Mouse (Mus musculus) intestine, postnatal 0 days (tissue): Measurements from ENCODE around the gene Kdelc1. TPM values are rescaled to one million over a fixed set of nuclear protein-coding genes. Genes with fewer than 3 reads are reported as not detected.
A peak's percentile ranks its signal among the peaks of the same experiment; 100 is the strongest.

Experiments used
- ATAC-seq: fragments of 200-750 bp; cut with Nextera tagmentation; 2 replicates; pipeline ENCODE4 v1.8.0; 2017; ENCODE audit warnings: mild to moderate bottlenecking, moderate TSS enrichment, moderate library complexity
- H3K27ac ChIP-seq: fragments of 300-500 bp; sonication (generic); 2 replicates; pipeline ENCODE4 v1.5.1; 2014; ENCODE audit warnings: mild to moderate bottlenecking, low read depth, low read length, moderate library complexity
- H3K27me3 ChIP-seq: fragments of 300-500 bp; sonication (generic); replicated peaks from 2 replicates; pipeline ENCODE4 v1.6.1; 2014; ENCODE audit warnings: low read length, mixed read lengths; ENCODE audit not compliant: control insufficient read depth, insufficient read depth
- H3K36me3 ChIP-seq: fragments of 300-500 bp; sonication (generic); 2 replicates; pipeline ENCODE4 v1.6.1; 2014; ENCODE audit warnings: mild to moderate bottlenecking, moderate library complexity; ENCODE audit not compliant: control insufficient read depth, insufficient read depth
- H3K4me1 ChIP-seq: fragments of 300-500 bp; sonication (generic); replicated peaks from 2 replicates; pipeline ENCODE4 v1.6.1; 2014; ENCODE audit warnings: antibody characterized with exemption, low read length, mixed read lengths; ENCODE audit not compliant: control insufficient read depth, insufficient read depth
- H3K4me2 ChIP-seq: fragments of 300-500 bp; sonication (generic); replicated peaks from 2 replicates; pipeline ENCODE4 v1.6.1; 2014; ENCODE audit warnings: low read depth, mild to moderate bottlenecking, moderate library complexity
- H3K4me3 ChIP-seq: fragments of 300-500 bp; sonication (generic); 2 replicates; pipeline ENCODE4 v1.5.1; 2014; ENCODE audit warnings: low read depth, low read length
- H3K9ac ChIP-seq: fragments of 300-500 bp; sonication (generic); 2 replicates; pipeline ENCODE4 v1.6.1; 2014; ENCODE audit warnings: mild to moderate bottlenecking, low read depth, low read length
- H3K9me3 ChIP-seq: fragments of 300-500 bp; sonication (generic); 2 replicates; pipeline ENCODE4 v1.6.1; 2016; ENCODE audit warnings: mixed run types; ENCODE audit not compliant: control insufficient read depth
- CTCF ChIP-seq: sonication (generic); IDR thresholded peaks from 2 replicates; pipeline ENCODE4 v1.5.1; 2016; ENCODE audit warnings: low read depth, mild to moderate bottlenecking, control low read depth, antibody characterized with exemption, moderate library complexity
- WGBS: fragments of 180-500 bp; shearing (Covaris S2); extraction: QIAGEN DNeasy Blood & Tissue Kit; methylation state at CpG from one replicate; pipeline ENCODE4 v1.1.7; 2014; 5-methylcytosine and 5-hydroxymethylcytosine counted together
- polyA plus RNA-seq: library from polyadenylated mRNA; unstranded; fragments of >200 nt; fragmentation: Nextera tagmentation; extraction: Ambion mirVana; gene quantifications from 2 replicates; pipeline ENCODE4 v1.2.1, GENCODE M21; 2015

Gene Kdelc1
- polyA plus RNA-seq, 1 experiment from 2014 or later, result 13.2 TPM

DNA sequence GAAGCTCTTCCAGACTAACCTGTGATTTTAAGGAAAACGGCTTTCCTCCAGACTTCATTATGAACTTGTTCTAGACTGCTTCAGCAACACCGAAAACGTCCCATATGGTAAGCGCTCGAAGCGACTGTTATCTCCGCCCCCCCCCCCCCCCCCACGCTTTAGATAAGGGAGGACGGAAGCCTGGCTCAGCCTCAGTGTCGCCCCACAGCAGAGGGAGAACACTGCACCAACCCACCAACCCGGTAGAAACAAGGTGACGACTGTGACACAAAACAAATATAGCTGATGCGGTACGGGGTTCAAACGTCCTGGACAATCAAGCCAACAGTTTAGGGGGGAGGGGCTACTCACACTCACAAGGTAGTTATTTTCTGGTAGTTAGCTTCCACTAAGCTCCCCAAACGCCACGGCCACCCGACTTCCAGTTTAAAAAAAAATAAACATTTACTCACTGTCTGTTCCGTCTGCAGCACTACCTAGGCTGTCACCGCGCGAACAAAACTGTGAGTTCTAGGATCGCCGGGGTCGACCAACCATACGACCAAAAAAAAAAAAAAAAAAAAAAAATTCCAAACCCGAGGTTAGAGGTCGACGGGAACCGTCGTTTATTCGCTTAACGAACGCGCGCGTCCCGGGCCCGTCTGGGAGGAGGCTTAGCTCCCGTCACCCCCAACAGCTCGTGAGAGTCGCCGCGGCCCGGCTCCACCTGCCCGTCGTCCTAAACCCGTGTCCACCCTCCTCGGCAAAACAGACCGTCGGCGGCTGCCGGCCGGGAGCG, 17.0 kb downstream of the Kdelc1 start:
- H3K4me2 ChIP-seq, result peak overlapping the region; percentile 70
- H3K9ac ChIP-seq, result peak overlapping the region; percentile 66
- 0 out of 2 replicates have a peak, but pooled peaks have one; percentile 6 for TF ChIP-seq CTCF
- no peaks in the 10 kb centered on the region for H3K9me3 ChIP-seq
- 0% methylated on average over 55 of the region's 55 CpGs for WGBS
- H3K36me3 ChIP-seq, result peaks cover 7% of the 10 kb centered on the region
- no peaks in the 10 kb centered on the region for H3K27me3 ChIP-seq
- H3K27ac ChIP-seq, result peak overlapping the region; percentile 91
- H3K4me3 ChIP-seq, result peak overlapping the region; percentile 69
- H3K4me1 ChIP-seq, result no peaks in the 10 kb centered on the region
- peak; percentile 81 for ATAC-seq

DNA sequence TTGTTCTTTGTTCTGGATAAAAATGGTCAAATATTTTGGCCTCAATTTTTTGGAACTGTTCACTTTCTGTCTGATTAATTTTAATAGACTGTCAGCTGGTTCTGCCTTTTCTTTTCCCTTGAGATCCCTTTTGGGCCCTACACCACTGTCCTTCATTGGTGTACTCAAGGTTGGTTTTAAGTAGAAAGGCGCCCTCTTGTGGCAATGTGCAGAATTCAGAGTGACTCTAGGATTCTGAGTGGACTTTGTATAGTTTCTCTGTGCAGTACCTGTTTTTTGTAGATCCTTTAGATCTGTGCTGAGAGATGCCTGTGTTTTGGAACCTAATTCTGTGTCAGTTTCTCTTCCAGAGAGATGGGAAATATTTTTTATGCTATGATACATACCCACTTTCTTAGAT, 54.0 kb downstream of the Kdelc1 start:
- WGBS, result 8% methylated on average over 1 of the region's 1 CpGs
- no peaks in the 10 kb centered on the region for H3K36me3 ChIP-seq
- no peak overlapping the region for H3K9ac ChIP-seq
- peak; percentile 77 for TF ChIP-seq CTCF
- H3K4me3 ChIP-seq, result no peak overlapping the region
- H3K9me3 ChIP-seq, result no peaks in the 10 kb centered on the region
- no peak overlapping the region for H3K4me2 ChIP-seq
- no peak overlapping the region for H3K27ac ChIP-seq
- H3K27me3 ChIP-seq, result no peaks in the 10 kb centered on the region
- H3K4me1 ChIP-seq, result no peaks in the 10 kb centered on the region
- ATAC-seq, result no peak

DNA sequence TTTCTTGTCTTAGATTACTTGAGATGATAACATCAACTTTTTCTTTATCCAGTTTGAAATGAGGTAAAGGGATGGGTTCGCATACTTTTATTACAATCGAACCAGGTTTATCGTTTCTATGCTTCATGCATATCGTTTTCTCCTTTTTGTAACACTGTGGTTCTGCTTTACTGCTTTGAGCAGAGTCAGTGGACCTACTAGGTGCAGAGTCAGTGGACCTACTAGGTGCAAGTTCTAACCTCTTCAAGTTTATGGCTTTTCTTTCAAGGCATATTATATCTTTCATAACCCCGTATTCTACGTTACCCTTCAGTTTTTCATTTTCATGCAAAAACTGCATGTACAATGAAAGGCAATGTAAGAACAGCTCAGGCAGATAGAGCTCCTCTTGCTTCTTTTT, 55.2 kb downstream of the Kdelc1 start:
- Histone ChIP-seq H3K9me3 (no peaks in the 10 kb centered on the region), H3K4me3 (no peak overlapping the region), H3K4me2 (no peak overlapping the region), H3K4me1 (no peaks in the 10 kb centered on the region), H3K36me3 (no peaks in the 10 kb centered on the region), H3K27me3 (no peaks in the 10 kb centered on the region), H3K27ac (no peak overlapping the region), H3K9ac (no peak overlapping the region)
- no peak for TF ChIP-seq CTCF
- ATAC-seq, result no peak
- 86% methylated on average over 6 of the region's 6 CpGs for WGBS

- 91% methylated on average over 2 of the region's 2 CpGs for WGBS
- H3K36me3 ChIP-seq, result no peaks in the 10 kb centered on the region
- no peak within 1 kb of the TSS for H3K4me2 ChIP-seq
- no peak within 1 kb of the TSS for H3K4me3 ChIP-seq
- no peak within 1 kb of the TSS for H3K27ac ChIP-seq
- ATAC-seq, result no peak
- no peak for TF ChIP-seq CTCF
- no peaks in the 10 kb centered on the region for H3K27me3 ChIP-seq
- H3K9me3 ChIP-seq, result no peaks in the 10 kb centered on the region
- no peak within 1 kb of the TSS for H3K9ac ChIP-seq
- no peaks in the 10 kb centered on the region for H3K4me1 ChIP-seq
These were observed 56.8 kb downstream of the Kdelc1 start, which contains the start of gene Gm8251 for GRCm38 (mm10) chr1:44061836-44062235. Gene Gm8251, minus strand, starts transcription at chr1:44061936.

GRCm38 (mm10) chr1:44057805-44058204, 60.8 kb downstream of the Kdelc1 start:
- H3K27me3 ChIP-seq, result no peaks in the 10 kb centered on the region
- H3K9ac ChIP-seq, result no peak overlapping the region
- no peaks in the 10 kb centered on the region for H3K9me3 ChIP-seq
- no peaks in the 10 kb centered on the region for H3K36me3 ChIP-seq
- H3K4me1 ChIP-seq, result no peaks in the 10 kb centered on the region
- WGBS, result 83% methylated on average over 3 of the region's 3 CpGs
- no peak for ATAC-seq
- no peak overlapping the region for H3K4me2 ChIP-seq
- H3K27ac ChIP-seq, result no peak overlapping the region
- no peak overlapping the region for H3K4me3 ChIP-seq
- TF ChIP-seq CTCF, result no peak

Other genes with a start within 250 kb of the Kdelc1 start
- 18.8 and 20.5 TPM in 2 replicates for gene Tpp2, start 185.2 kb downstream of the Kdelc1 start, polyA plus RNA-seq
- 0.16 and 0.31 TPM in 2 replicates for gene Mettl21c, start 98.8 kb downstream of the Kdelc1 start, polyA plus RNA-seq
- gene Gm8251, start 56.9 kb downstream of the Kdelc1 start, polyA plus RNA-seq, result 0.03 TPM in 1 of 2 replicates, not detected in the other
- 37.0 and 39.0 TPM in 2 replicates for gene Tex30, start 16.4 kb downstream of the Kdelc1 start, polyA plus RNA-seq
- 7.4 and 7.6 TPM in 2 replicates for gene Bivm, start 149 bp upstream of the Kdelc1 start, polyA plus RNA-seq
- 7.6 and 8.7 TPM in 2 replicates for gene Ercc5, start 28.9 kb upstream of the Kdelc1 start, polyA plus RNA-seq
- not detected in 2 replicates for gene Mettl21e, start 100.2 kb upstream of the Kdelc1 start, polyA plus RNA-seq